ENCODE assay signal across 9 mouse cellular contexts in the genomic region with DNA sequence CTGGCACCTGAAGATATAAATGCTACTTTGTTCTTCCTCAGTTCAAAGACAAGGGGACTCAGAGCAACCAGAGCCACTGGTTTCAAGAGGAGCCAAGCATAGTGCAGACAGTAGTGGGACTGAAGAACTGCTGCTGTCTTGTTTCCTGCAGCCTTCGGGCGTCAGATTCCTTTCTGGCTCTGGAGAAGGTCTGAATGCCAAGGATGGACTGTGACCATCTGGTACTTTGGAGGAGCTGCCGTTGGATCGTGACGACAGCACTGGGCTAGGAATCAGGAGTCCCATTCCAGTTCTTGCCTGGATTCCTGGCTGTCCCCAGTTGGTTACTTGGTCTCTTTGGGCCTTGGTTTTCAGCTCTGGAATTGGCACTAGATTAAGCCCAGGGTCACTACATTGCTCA. TPM values are rescaled to one million over a fixed set of nuclear protein-coding genes. Genes with fewer than 3 reads are reported as not detected.
DNase-seq lines count a peak whose midpoint lies in the region; ATAC-seq and TF ChIP-seq lines count a peak whose summit lies in the region.
"Had no signal": no experiment of that assay in that cellular context is flagged by ENCODE, and none has a peak within 500 bp of the region (broad histone marks: within the 10 kb centered on the region; RNA-seq: fewer than 3 reads in every experiment).

No protein-coding gene starts in this region.

- TF ChIP-seq CTCF in lung, postnatal 0 days (IDR thresholded peaks at IDR 0.05): no peak
- TF ChIP-seq CTCF in thymus, adult 2 months (IDR thresholded peaks at IDR 0.05; ENCODE audit: borderline replicate concordance, control insufficient read depth, extremely low read depth, insufficient read depth, low read length, poor library complexity): no peak

- peak overlapping the region; percentile 15; the same call in 1 of the 2 replicates for H3K27ac ChIP-seq in heart, embryonic 11.5 days (ENCODE audit: low read depth, low read length)
- peak overlapping the region; percentile 75 for H3K27ac ChIP-seq in lung, postnatal 0 days (ENCODE audit: low read length)
- H3K27ac ChIP-seq in embryonic facial prominence, embryonic 10.5 days (replicated peaks): no peak overlapping the region
- no peak overlapping the region for H3K27ac ChIP-seq in thymus, adult 2 months (ENCODE audit: control insufficient read depth, insufficient read depth, low read length)
- H3K27ac ChIP-seq: embryonic facial prominence, embryonic 15.5 days had no signal

- TF ChIP-seq POLR2A in thymus, adult 2 months (IDR thresholded peaks at IDR 0.05; ENCODE audit: control insufficient read depth, extremely low read depth, insufficient read depth, low read length, poor library complexity): no peak

- 28% methylated on average over 5 of the region's 5 CpGs for WGBS in heart, embryonic 11.5 days (ENCODE audit: insufficient replicate concordance)
- 15% methylated on average over 5 of the region's 5 CpGs for WGBS in lung, postnatal 0 days
- 64% methylated on average over 5 of the region's 5 CpGs for WGBS in embryonic facial prominence, embryonic 10.5 days
- 94% methylated on average over 5 of the region's 5 CpGs for WGBS in thymus, adult 2 months

- no peaks in the 10 kb centered on the region; the same call in 1 of the 2 replicates for H3K4me1 ChIP-seq in heart, embryonic 11.5 days (ENCODE audit: control insufficient read depth, insufficient read depth, low read length)
- peaks cover 5% of the 10 kb centered on the region; the same call in 1 of the 2 replicates for H3K4me1 ChIP-seq in lung, postnatal 0 days (ENCODE audit: insufficient read depth, low read depth, low read length)
- H3K4me1 ChIP-seq in embryonic facial prominence, embryonic 10.5 days: no peaks in the 10 kb centered on the region; the same call in 1 of the 2 replicates
- no peaks in the 10 kb centered on the region for H3K4me1 ChIP-seq in thymus, adult 2 months (replicated peaks; ENCODE audit: control insufficient read depth, insufficient read depth, low read length)
- H3K4me1 ChIP-seq: embryonic facial prominence, embryonic 15.5 days had no signal

- peak; percentile 25 for DNase-seq in kidney, postnatal 14 days
- no peak for DNase-seq in kidney, adult 18-20 months
- peak; percentile 92 to 97 for DNase-seq in cerebellum, adult 18-20 months
- peak; percentile 78 for DNase-seq in lung, postnatal 0 days (ENCODE audit: low spot score)
- DNase-seq in embryonic facial prominence, embryonic 10.5 days (ENCODE audit: low spot score): no peak
- no peak for DNase-seq in neural tube, embryonic 10.5 days (ENCODE audit: extremely low spot score, low spot score)
- DNase-seq in thymus, adult 2 months: no peak

- no peak for ATAC-seq in heart, embryonic 11.5 days (replicated peaks; ENCODE audit: insufficient number of reproducible peaks, low FRiP score, low TSS enrichment)
- peak; percentile 61 for ATAC-seq in lung, postnatal 0 days

- TF ChIP-seq EP300 in lung, postnatal 0 days (IDR thresholded peaks at IDR 0.05): no peak

- H3K4me3 ChIP-seq in heart, embryonic 11.5 days (ENCODE audit: low read depth, low read length): no peak overlapping the region
- H3K4me3 ChIP-seq in lung, postnatal 0 days (ENCODE audit: low read depth, low read length): no peak overlapping the region
- H3K4me3 ChIP-seq in embryonic facial prominence, embryonic 10.5 days: no peak overlapping the region
- no peak overlapping the region for H3K4me3 ChIP-seq in thymus, adult 2 months (ENCODE audit: control insufficient read depth, insufficient read depth, low read length)
- H3K4me3 ChIP-seq: embryonic facial prominence, embryonic 15.5 days had no signal

- no peaks in the 10 kb centered on the region for H3K27me3 ChIP-seq in heart, embryonic 11.5 days (ENCODE audit: control insufficient read depth, insufficient read depth, low read length)
- no peaks in the 10 kb centered on the region for H3K27me3 ChIP-seq in lung, postnatal 0 days (replicated peaks; ENCODE audit: insufficient read depth, low read length)
- no peaks in the 10 kb centered on the region for H3K27me3 ChIP-seq in embryonic facial prominence, embryonic 10.5 days (replicated peaks; ENCODE audit: low read depth, poor library complexity, severe bottlenecking)
- H3K27me3 ChIP-seq in thymus, adult 2 months (ENCODE audit: control insufficient read depth, insufficient read depth, low read length): no peaks in the 10 kb centered on the region
- H3K27me3 ChIP-seq: embryonic facial prominence, embryonic 15.5 days had no signal

- no peak overlapping the region for H3K9ac ChIP-seq in heart, embryonic 11.5 days (ENCODE audit: low read depth, low read length)
- no peak overlapping the region for H3K9ac ChIP-seq in lung, postnatal 0 days (replicated peaks; ENCODE audit: low read depth)
- H3K9ac ChIP-seq: embryonic facial prominence, embryonic 15.5 days had no signal

- no peaks in the 10 kb centered on the region for H3K36me3 ChIP-seq in heart, embryonic 11.5 days (ENCODE audit: control insufficient read depth, insufficient read depth, low read length)
- H3K36me3 ChIP-seq in lung, postnatal 0 days (ENCODE audit: insufficient read depth, low read length): no peaks in the 10 kb centered on the region
- no peaks in the 10 kb centered on the region for H3K36me3 ChIP-seq in embryonic facial prominence, embryonic 10.5 days (replicated peaks)
- H3K36me3 ChIP-seq in thymus, adult 2 months (ENCODE audit: control insufficient read depth, insufficient read depth, low read length): no peaks in the 10 kb centered on the region
- H3K36me3 ChIP-seq: embryonic facial prominence, embryonic 15.5 days had no signal

- H3K4me2 ChIP-seq in heart, embryonic 11.5 days: no peak overlapping the region
- H3K4me2 ChIP-seq in lung, postnatal 0 days (replicated peaks; ENCODE audit: low read depth, low read length): no peak overlapping the region
- H3K4me2 ChIP-seq: embryonic facial prominence, embryonic 15.5 days had no signal

- no peaks in the 10 kb centered on the region for H3K9me3 ChIP-seq in heart, embryonic 11.5 days (replicated peaks; ENCODE audit: control insufficient read depth, low read length)
- no peaks in the 10 kb centered on the region for H3K9me3 ChIP-seq in lung, postnatal 0 days (ENCODE audit: low read length)
- no peaks in the 10 kb centered on the region for H3K9me3 ChIP-seq in embryonic facial prominence, embryonic 10.5 days
- H3K9me3 ChIP-seq: embryonic facial prominence, embryonic 15.5 days had no signal

RNA-seq across cellular contexts. Expression of a gene that starts 11.2 kb away (rescaled TPM):
- polyA plus RNA-seq in heart, embryonic 11.5 days (2014; fragmentation: Nextera tagmentation; extraction: Ambion mirVana): 76.5 and 92.2 TPM in 2 replicates
- 33.1 and 36.4 TPM in 2 replicates for polyA plus RNA-seq in lung, postnatal 0 days (2015; fragmentation: Nextera tagmentation; extraction: Ambion mirVana)
- 88.0 and 90.9 TPM in 2 replicates for polyA plus RNA-seq in embryonic facial prominence, embryonic 10.5 days (2016; fragmentation: Nextera tagmentation; extraction: Ambion mirVana)
- 12.6 and 13.2 TPM in 2 replicates for polyA plus RNA-seq in thymus, adult 2 months (2012; rRNA removed)

Comparison
In these comparisons a context has a peak if more than half of its experiments do, and no peak if none do; other contexts are left out.
1. DNase-seq: peak in kidney, postnatal 14 days (single experiment), cerebellum, adult 18-20 months (2 of 2) and lung, postnatal 0 days (single experiment); none in kidney, adult 18-20 months (single experiment), embryonic facial prominence, embryonic 10.5 days (single experiment), neural tube, embryonic 10.5 days (single experiment) and thymus, adult 2 months (single experiment).
2. H3K27ac ChIP-seq: peak in heart, embryonic 11.5 days (single experiment) and lung, postnatal 0 days (single experiment); none in embryonic facial prominence, embryonic 10.5 days (single experiment) and thymus, adult 2 months (single experiment).